Mouse (Mus musculus) heart, adult 8-10 months (tissue): ENCODE data around the gene Eif4g3. TPM values are rescaled to one million over a fixed set of nuclear protein-coding genes. Genes with fewer than 3 reads are reported as not detected.
"Not testable (repeated sequence)": the region's sequence is repeated elsewhere in the genome, so short reads cannot be mapped to it uniquely, and the experiment has no call there.

Experiments
- DNase-seq: peaks from one replicate; pipeline ENCODE4 v3.0.0; 2022; ENCODE audit warnings: low spot score
- total RNA-seq, 4 experiments: library from RNA; stranded (reverse); gene quantifications; 2 replicates each; pipeline ENCODE4 v1.2.4; 2022

Gene Eif4g3
- total RNA-seq: 10 to 100 TPM; 36.5 to 42.9 (median 41.0) TPM

DNA sequence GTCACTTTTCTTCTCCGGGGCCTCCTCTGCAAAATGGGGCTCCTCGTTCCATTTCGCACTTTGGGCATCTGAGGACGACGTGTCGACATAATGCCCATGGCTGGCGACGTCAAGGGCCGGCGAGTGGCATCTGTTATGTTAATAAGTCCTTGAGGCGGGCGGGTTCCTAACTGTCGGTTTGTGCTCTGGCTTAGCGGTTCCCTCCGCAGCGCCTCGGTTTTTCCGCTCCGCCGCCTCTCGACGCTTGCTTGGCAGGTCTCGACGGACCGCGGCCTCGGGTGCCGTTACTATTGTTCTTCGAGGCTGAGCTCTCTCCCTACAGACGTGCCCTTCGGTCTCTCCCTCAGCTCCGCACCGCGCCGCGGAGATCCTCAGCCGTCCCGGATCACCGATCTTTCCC lies at the start of gene Eif4g3:
Gene Eif4g3, plus strand, starts transcription at position 133 of the 400 bp plus-strand sequence.
- no peak for DNase-seq

GRCm38 (mm10) chr4:137943540-137943939 lies 49.3 kb upstream of the Eif4g3 start:
- DNase-seq: peak; percentile 48

GRCm38 (mm10) chr4:137945376-137945775 lies 47.4 kb upstream of the Eif4g3 start:
- no peak for DNase-seq

DNA sequence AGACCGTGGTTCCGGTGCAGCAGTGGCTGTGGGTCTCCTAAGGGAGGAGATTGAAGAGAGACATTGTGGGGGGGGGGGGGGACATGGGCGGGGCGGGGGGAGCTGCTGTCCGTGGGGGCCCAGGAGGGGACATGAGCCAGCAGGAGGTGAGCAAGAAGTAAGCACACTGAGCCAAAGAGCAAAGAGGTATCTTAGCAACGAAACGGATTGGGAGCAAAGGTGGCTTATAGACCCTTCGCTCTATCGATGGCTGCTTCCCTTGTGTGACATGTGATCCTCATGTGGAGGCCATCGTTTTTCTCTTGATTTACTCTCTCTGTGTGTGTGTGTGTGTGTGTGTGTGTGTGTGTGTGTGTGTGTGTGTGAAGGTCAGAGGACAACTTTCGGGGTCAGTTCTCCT lies 46.4 kb upstream of the Eif4g3 start:
- no peak for DNase-seq

GRCm38 (mm10) chr4:137952840-137953239 lies 40.0 kb upstream of the Eif4g3 start:
- DNase-seq: peak; percentile 77

DNA sequence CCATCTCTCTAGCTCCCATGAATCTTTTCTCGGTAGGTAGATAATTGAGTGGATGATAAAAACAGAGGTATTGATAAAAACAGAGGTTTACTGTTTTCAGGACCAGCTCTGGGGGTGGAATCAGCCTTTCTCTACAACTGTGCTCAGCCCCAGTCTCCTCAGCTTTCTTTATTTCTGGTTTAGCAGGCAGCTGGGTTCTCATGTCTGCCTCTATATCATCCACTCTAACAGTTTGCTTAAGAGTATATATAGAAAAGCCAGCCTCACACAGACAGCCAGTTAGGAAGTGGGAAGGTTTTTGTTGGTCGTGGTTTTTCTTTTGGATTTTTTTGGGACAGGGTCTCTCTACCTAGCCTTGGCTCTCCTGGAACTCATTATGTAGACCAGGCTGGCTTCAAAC lies 38.6 kb upstream of the Eif4g3 start:
- DNase-seq: no peak

DNA sequence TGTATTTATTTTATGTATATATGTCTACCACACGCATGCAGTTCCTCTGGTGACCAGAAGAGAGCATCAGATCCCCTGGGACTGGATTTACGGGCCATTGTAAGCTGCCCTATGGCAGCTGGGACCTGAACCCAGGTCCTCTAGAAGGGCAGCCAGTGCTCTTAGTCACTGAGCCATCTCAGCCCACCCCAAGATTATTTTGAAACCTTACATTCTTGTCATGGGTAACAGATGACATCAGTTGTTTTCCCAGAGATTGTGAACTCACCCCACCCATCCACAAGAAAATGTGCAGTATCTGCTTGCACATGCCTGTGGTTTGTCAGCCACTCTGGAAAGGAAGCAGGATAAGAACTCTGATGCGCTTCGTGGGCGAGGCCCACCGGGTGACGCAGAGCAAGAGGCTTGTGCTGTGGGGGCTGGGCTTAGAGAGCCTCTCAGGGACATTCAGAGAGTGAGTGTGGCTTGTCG lies 37.9 kb upstream of the Eif4g3 start:
- peak; percentile 75 for DNase-seq

- no peak for DNase-seq
Measured at GRCm38 (mm10) chr4:137956260-137956659, 36.6 kb upstream of the Eif4g3 start.

DNA sequence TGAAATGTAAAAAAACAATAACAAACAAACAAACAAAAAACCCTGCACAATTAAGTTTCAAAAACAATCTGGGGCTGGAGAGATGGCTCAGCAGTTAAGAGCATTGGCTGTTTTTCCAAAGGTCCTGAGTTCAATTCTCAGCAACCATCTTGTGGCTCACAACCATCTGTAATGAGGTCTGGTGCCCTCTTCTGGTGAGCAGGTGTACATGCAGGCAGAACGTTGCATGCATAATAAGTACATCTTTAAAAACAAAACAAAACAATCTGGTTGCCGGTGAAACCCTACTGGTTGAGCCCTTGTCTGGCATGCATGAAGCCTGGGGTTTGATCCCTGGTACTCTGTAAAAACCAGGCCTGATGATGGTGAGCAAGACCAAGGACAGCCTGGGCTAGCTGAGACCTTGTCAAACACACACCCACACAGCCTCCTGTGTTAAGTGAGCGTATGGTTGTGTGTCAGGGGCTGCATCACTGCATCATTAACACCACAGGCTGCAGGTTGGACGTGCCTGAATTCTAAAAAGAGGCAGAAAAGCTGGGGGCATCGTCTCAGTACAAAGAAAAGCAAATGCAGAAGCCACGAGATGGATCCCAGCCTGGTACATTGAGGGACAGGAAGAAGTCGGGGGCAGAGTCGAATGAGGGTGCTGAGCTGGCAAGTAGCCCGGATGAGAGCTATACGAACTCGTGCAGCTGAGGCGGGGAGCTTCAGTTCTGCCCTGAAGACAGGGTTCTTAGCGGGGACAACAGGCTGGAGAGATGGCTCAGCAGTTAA lies 32.7 kb upstream of the Eif4g3 start:
- no peak for DNase-seq

GRCm38 (mm10) chr4:137960757-137961156 lies 32.1 kb upstream of the Eif4g3 start:
- no peak for DNase-seq

DNA sequence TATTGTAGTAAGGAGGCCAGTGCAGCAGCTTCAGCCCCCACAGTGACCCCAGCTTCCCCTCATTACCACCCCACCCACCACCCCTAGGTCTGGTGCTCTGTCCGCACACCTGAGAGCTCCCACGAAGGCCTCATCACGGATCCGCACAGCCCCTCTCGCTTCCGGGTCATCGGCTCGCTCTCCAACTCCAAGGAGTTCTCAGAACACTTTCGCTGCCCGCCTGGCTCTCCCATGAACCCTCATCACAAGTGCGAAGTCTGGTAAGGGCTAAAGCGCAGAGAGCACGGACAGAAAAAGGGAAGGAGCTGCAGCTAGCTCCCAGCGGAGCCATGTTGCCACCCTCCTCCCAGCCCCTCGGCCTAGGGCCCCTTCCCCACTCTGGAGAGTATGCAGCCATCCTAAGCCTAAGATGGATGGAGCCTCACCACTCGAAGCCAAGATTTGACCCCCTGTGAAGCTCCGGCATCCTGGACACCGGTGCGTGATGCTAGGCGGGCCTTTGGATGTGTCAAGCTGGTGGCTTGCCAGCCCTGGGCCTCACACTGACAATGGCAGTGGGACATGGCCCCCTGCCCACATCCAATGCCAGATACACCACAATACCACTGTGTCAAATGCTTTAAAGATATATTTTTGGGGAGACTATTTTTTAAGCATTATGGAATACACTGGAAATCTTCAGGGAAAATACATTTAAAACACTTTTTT lies 30.0 kb upstream of the Eif4g3 start:
- no peak for DNase-seq

DNA sequence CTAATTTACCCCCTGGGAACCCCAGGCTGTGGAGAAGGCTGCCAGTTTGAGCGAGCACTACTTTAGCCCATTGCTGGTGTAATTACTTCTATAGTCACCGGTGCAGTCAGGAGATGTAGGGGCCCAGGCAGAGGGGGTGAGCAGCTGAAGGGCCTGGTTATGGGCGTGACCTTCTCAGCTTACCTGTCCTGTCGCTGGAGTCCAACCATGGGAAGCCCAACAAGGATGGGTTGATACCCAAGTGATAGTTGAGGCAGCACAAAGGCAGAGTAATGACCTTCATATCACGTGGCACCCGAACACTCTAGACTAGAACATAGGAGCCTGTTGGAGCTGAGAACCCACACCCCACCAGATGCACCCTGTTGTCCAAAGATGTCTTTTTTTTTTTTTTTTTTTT lies 29.4 kb upstream of the Eif4g3 start:
- DNase-seq: no peak

GRCm38 (mm10) chr4:137963881-137964584 lies 28.8 kb upstream of the Eif4g3 start:
- DNase-seq: peak; percentile 84

GRCm38 (mm10) chr4:137964585-137964930 lies 28.3 kb upstream of the Eif4g3 start:
- no peak for DNase-seq

GRCm38 (mm10) chr4:137968203-137968602 lies 24.6 kb upstream of the Eif4g3 start:
- peak; percentile 72 for DNase-seq

DNA sequence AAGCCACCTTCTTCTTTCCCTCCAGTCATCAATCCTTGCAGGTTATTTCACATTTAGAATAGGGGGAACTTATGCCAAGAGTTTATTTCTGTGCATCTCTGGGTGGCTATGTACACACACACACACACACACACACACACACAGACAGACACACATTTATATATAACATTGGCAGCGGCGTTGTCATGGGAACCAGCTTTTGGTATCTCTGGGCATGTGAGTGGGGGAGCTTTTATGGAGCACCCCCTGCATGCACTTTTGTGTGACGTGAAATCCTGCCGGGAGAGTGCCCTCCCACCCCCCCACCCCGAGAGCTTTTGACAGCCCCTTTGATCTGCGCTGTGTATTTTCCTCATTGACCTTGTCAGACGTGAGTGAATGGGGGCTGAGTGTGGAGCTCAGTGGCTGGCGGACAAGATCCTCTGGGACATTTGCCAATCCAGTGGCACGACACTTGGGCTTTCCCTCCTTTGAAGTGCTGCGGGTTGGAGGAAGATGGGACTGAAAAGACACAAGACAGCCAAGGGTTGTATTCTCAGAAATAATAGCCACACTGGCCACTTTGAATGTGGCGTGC lies 22.1 kb upstream of the Eif4g3 start:
- not testable (repeated sequence) for DNase-seq

- DNase-seq: not testable (repeated sequence)
Measured at GRCm38 (mm10) chr4:137974856-137975432, 17.9 kb upstream of the Eif4g3 start.

- not testable (repeated sequence) for DNase-seq
Measured at GRCm38 (mm10) chr4:137979066-137979644, 13.7 kb upstream of the Eif4g3 start.

- no peak for DNase-seq
Measured at GRCm38 (mm10) chr4:137982869-137983268, 10.0 kb upstream of the Eif4g3 start.

- no peak for DNase-seq
Measured at GRCm38 (mm10) chr4:137984212-137984611, 8.6 kb upstream of the Eif4g3 start.

- DNase-seq: no peak
Measured at GRCm38 (mm10) chr4:137984746-137985145, 8.1 kb upstream of the Eif4g3 start.
